Mouse (Mus musculus) embryonic facial prominence, embryonic 14.5 days (tissue): ENCODE measurements around the gene Bloc1s1. TPM values are rescaled to one million over a fixed set of nuclear protein-coding genes. Genes with fewer than 3 reads are reported as not detected.

ENCODE experiments used
- ATAC-seq: fragments of 200-750 bp; cut with Nextera tagmentation; 2 replicates; pipeline ENCODE4 v1.8.0; 2017; ENCODE audit warnings: low read depth, moderate number of reproducible peaks, moderate TSS enrichment
- DNase-seq: peaks from one replicate; pipeline ENCODE4 v3.0.0-alpha.2; 2015; ENCODE audit warnings: low spot score
- H3K27ac ChIP-seq: fragments of 300-500 bp; sonication (generic); replicated peaks from 2 replicates; pipeline ENCODE4 v1.5.1; 2014; ENCODE audit warnings: low read depth, mild to moderate bottlenecking, low read length, moderate library complexity
- H3K27me3 ChIP-seq: fragments of 300-500 bp; sonication (generic); replicated peaks from 2 replicates; pipeline ENCODE4 v1.6.1; 2014; ENCODE audit warnings: low read length; ENCODE audit not compliant: control insufficient read depth, insufficient read depth
- H3K36me3 ChIP-seq: fragments of 300-500 bp; sonication (generic); 2 replicates; pipeline ENCODE4 v1.6.1; 2014; ENCODE audit warnings: low read length, mixed read lengths; ENCODE audit not compliant: control insufficient read depth, insufficient read depth
- H3K4me1 ChIP-seq: fragments of 300-500 bp; sonication (generic); 2 replicates; pipeline ENCODE4 v1.6.1; 2014; ENCODE audit warnings: antibody characterized with exemption, low read length; ENCODE audit not compliant: control insufficient read depth, insufficient read depth
- H3K4me2 ChIP-seq: fragments of 300-500 bp; sonication (generic); 2 replicates; pipeline ENCODE4 v1.6.1; 2014; ENCODE audit warnings: low read depth, mild to moderate bottlenecking, low read length, moderate library complexity, mixed read lengths
- H3K4me3 ChIP-seq: fragments of 300-500 bp; sonication (generic); 2 replicates; pipeline ENCODE4 v1.5.1; 2014; ENCODE audit warnings: low read depth, mild to moderate bottlenecking, low read length
- H3K9ac ChIP-seq: fragments of 300-500 bp; sonication (generic); 2 replicates; pipeline ENCODE4 v1.6.1; 2014; ENCODE audit warnings: low read depth, mild to moderate bottlenecking, low read length, moderate library complexity, mixed read lengths
- H3K9me3 ChIP-seq: fragments of 300-500 bp; sonication (generic); 2 replicates; pipeline ENCODE4 v1.6.1; 2016; ENCODE audit warnings: low read length; ENCODE audit not compliant: control insufficient read depth
- WGBS: fragments of 180-500 bp; shearing (Covaris S2); extraction: QIAGEN DNeasy Blood & Tissue Kit; methylation state at CpG from one replicate; pipeline ENCODE4 v1.1.7; 2014; 5-methylcytosine and 5-hydroxymethylcytosine counted together
- polyA plus RNA-seq: library from polyadenylated mRNA; unstranded; fragments of >200 nt; fragmentation: Nextera tagmentation; extraction: Ambion mirVana; gene quantifications from 2 replicates; pipeline ENCODE4 v1.2.1, GENCODE M21; 2014

The Bloc1s1 gene
- polyA plus RNA-seq, 1 experiment from 2014 or later = 242 TPM

DNA sequence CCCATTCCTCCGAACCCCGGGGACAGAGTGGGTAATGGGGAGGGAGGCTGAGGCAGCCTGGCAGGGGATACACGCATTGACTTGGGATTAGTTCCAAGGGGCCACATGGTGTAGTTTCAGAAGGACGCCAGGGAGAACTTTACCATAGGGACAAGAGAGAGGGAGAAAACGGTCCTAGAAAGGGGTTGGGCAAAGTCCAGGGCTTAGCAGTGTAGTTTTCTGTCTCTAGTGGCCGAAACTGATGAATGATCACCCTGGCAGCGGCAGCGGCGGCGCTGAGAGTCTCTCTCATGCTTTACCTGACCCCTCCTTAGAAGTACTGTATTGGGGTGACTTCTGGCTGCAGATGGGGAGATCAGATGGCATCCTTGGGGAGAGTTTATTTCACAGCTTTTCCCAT is 34.5 kb upstream of the Bloc1s1 start:
- Histone ChIP-seq H3K9ac (no peak overlapping the region), H3K27ac (no peak overlapping the region), H3K27me3 (no peaks in the 10 kb centered on the region), H3K36me3 (no peaks in the 10 kb centered on the region), H3K4me3 (no peak overlapping the region), H3K9me3 (no peaks in the 10 kb centered on the region), H3K4me1 (no peaks in the 10 kb centered on the region), H3K4me2 (no peak overlapping the region)
- WGBS = 76% methylated on average over 10 of the region's 10 CpGs
- DNase-seq = no peak
- ATAC-seq = no peak

DNA sequence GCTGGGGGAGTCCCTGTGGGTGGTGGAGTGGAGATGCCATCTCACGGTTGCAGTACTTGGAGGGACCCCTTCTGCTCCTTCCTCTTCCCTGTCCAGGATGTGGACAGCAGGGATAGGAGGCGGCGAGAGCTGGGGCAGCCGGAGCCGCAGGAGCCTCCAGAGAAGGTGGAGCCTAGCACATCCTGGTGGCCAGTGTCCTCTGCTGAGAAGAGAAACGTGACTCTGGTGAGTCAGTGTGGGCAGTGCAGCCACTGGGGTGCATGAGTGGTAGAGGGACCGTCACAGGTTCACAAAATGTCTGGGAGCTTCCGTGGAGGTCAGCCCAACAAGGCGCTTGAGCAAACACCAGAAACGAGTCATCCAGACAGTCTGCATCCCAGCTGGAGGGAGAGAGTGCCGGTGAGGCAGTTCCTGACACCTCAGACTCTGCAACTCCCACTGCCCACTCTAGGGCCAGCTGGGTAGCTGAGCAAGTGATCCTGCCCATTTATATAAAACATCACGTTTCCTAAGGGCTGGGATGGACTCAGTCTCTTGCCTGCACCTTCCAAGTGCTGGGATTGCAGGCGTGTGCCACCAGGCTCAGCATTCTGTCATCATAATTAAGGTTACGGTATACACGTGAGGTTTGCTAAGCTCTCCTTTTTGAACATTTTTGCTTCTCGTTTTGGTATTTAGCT is 26.5 kb upstream of the Bloc1s1 start:
- no peak for ATAC-seq
- H3K27me3 ChIP-seq = no peaks in the 10 kb centered on the region
- DNase-seq = no peak
- 64% methylated on average over 16 of the region's 16 CpGs for WGBS
- H3K27ac ChIP-seq = no peak overlapping the region
- H3K9ac ChIP-seq = no peak overlapping the region
- H3K36me3 ChIP-seq = no peaks in the 10 kb centered on the region
- H3K4me2 ChIP-seq = no peak overlapping the region
- H3K9me3 ChIP-seq = no peaks in the 10 kb centered on the region
- no peaks in the 10 kb centered on the region for H3K4me1 ChIP-seq
- H3K4me3 ChIP-seq = no peak overlapping the region

DNA sequence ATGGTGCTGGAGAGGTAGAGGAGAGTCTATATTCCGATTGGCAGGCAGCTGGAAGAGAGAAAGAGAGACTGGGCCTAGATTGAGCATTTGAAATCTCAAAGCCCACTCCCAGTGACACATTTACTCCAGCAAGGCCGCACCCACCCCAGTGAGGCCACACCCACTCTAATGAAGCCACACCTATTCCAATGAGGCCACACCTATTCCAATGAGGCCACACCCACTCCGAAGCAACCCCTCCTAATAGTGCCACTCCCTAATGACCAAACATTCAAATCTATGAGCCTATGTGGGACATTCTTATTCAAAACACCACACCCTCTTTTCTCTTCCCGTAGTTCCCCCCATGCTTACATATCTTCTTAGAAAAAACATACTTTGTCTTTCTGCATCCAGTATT is 23.7 kb upstream of the Bloc1s1 start:
- Histone ChIP-seq H3K27ac (no peak overlapping the region), H3K4me3 (no peak overlapping the region), H3K4me1 (no peaks in the 10 kb centered on the region), H3K9me3 (no peaks in the 10 kb centered on the region), H3K9ac (no peak overlapping the region), H3K27me3 (no peaks in the 10 kb centered on the region), H3K36me3 (no peaks in the 10 kb centered on the region), H3K4me2 (no peak overlapping the region)
- DNase-seq (no peak), ATAC-seq (no peak)
- WGBS = 83% methylated on average over 4 of the region's 4 CpGs

DNA sequence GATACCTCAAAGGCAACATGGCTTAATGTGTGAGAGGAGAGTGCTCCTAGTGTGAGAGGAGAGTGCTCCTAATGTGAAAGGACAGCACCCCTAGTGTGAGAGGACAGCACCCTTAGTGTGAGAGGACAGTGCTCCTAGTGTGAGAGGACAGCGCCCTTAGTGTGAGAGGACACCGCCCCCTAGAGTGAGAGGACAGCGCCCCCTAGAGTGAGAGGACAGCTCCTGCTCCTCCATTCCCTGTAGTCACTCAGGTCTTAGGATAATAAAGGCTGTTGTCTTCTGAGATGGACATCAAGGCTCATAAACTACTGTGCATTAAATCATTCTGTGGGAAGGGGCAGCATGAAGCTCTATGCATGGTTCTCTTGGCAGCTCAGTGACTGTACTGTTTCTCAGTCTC is 21.8 kb upstream of the Bloc1s1 start:
- ATAC-seq = no peak
- Histone ChIP-seq H3K9me3 (no peaks in the 10 kb centered on the region), H3K27me3 (no peaks in the 10 kb centered on the region), H3K4me2 (no peak overlapping the region), H3K9ac (no peak overlapping the region), H3K36me3 (no peaks in the 10 kb centered on the region), H3K4me3 (no peak overlapping the region), H3K27ac (no peak overlapping the region), H3K4me1 (no peaks in the 10 kb centered on the region)
- 17% methylated on average over 2 of the region's 3 CpGs for WGBS
- DNase-seq = no peak

DNA sequence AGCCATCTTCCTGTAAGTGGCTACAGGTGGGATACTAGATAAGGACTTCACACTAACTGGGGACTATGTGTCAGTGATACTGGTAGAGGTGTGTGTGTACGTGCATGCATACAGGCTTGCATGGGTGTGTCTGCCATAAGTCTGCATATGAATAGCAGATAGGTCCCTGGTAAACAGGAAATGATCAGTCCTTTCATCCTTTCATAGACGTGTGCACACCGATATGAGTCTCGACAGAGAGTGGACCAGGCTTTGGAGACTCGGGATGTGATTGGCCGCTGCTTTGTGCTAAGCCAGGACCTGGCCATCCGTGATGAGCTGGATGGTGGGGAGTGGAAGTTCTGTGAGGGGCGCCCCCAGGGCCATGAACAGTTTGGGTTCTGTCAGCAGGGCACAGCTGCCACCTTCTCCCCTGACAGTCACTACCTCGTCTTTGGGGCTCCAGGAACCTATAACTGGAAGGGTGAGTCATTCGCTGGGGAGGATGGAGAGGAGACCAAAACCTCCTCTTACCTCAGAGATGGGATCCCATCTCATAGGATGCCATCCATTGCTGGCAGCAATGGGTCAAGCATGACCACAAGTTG is 16.7 kb upstream of the Bloc1s1 start:
- no peak for DNase-seq
- WGBS = 76% methylated on average over 10 of the region's 10 CpGs

DNA sequence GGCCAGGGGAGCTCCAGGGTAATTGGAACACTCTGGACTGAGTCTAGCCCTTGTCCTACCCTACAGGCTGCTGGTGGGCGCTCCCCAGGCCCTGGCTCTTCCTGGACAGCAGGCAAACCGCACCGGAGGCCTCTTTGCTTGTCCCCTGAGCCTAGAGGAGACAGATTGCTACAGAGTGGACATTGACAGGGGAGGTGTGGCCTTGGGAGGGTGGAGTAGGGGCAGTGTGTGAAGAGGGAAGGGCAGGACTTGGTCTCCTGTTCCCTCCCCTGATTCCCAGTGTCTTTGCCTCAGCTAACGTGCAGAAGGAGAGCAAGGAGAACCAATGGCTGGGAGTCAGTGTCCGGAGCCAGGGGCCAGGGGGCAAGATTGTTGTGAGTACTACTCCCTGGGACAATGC is 15.1 kb upstream of the Bloc1s1 start:
- 62% methylated on average over 5 of the region's 5 CpGs for WGBS
- peaks cover 1% of the 10 kb centered on the region; the same call in 1 of the 2 replicates for H3K4me1 ChIP-seq
- no peaks in the 10 kb centered on the region for H3K36me3 ChIP-seq
- no peaks in the 10 kb centered on the region for H3K9me3 ChIP-seq
- no peak; the same call in 1 of the 2 replicates for ATAC-seq
- DNase-seq = no peak
- H3K4me2 ChIP-seq = no peak overlapping the region
- H3K4me3 ChIP-seq = no peak overlapping the region
- H3K27me3 ChIP-seq = peaks cover 14% of the 10 kb centered on the region
- no peak overlapping the region for H3K9ac ChIP-seq
- H3K27ac ChIP-seq = no peak overlapping the region

More for the DNA sequence above, 16.7 kb upstream of the Bloc1s1 start:
- Histone ChIP-seq H3K36me3 (no peaks in the 10 kb centered on the region), H3K9ac (no peak overlapping the region), H3K4me1 (no peaks in the 10 kb centered on the region), H3K9me3 (no peaks in the 10 kb centered on the region), H3K27ac (no peak overlapping the region), H3K4me2 (no peak overlapping the region), H3K27me3 (no peaks in the 10 kb centered on the region; the same call in 1 of the 2 replicates), H3K4me3 (no peak overlapping the region)
- ATAC-seq = no peak

DNA sequence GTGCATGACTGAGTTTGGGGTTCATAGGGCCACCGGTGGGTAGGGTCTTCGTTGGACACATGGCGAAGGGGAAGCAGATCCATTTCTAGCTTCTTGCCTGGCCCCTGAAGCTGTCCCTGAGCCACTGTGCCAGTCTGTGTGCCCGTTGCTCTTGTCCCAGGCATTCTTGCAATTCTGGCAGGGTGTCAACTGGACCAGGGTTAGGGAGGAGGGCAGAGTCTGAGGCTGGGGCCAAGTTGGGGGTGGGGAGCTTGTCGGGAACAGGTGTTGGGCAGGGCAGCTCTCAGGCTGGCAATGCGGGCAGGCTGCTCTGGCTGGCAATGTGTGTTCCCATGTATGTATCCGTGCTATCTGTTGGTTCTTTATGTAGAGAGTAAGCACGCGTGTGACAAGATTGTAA is 14.6 kb upstream of the Bloc1s1 start:
- no peak overlapping the region for H3K4me2 ChIP-seq
- ATAC-seq = no peak
- H3K27me3 ChIP-seq = peaks cover 19% of the 10 kb centered on the region
- no peak overlapping the region for H3K9ac ChIP-seq
- WGBS = 81% methylated on average over 9 of the region's 9 CpGs
- no peaks in the 10 kb centered on the region for H3K36me3 ChIP-seq
- DNase-seq = no peak
- H3K27ac ChIP-seq = no peak overlapping the region
- peaks cover 3% of the 10 kb centered on the region; the same call in 1 of the 2 replicates for H3K4me1 ChIP-seq
- H3K9me3 ChIP-seq = no peaks in the 10 kb centered on the region
- H3K4me3 ChIP-seq = no peak overlapping the region

DNA sequence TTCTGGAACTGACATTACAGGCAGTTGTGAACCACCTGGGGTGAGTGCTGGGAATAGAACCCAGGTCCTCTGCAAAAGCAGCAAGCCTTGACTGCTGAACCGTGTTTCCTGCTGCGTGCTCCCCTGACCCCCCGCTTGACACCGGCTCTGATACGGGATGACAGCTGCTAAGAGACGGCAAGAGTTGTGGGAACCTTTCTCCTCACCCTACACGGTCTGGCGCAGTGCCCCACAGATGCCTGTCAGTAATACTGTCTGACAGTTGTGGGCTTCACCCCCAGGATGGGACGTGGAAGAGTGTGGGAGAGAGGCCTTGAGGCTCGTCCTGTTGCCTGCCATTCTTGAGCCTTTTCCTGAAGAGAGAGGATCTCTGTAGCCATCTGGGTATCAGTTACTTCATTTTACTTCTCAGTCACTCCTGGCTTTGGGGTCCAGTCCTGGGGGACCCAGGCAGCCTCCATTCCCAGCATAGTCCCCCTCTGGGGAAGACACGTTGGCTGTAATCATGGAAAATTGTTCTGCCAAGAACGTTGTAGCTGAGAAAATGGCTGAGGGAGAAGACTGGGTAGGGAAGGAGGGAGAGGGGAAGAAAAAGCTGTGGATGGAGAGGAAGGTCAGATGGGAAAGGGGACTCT is 14.0 kb upstream of the Bloc1s1 start:
- ATAC-seq (peak; percentile 38; the same call in 1 of the 2 replicates), DNase-seq (peak; percentile 55)
- H3K4me3 ChIP-seq = no peak overlapping the region
- WGBS = 65% methylated on average over 12 of the region's 12 CpGs
- peaks cover 3% of the 10 kb centered on the region; the same call in 1 of the 2 replicates for H3K4me1 ChIP-seq
- H3K36me3 ChIP-seq = no peaks in the 10 kb centered on the region
- H3K27ac ChIP-seq = no peak overlapping the region
- no peak overlapping the region for H3K9ac ChIP-seq
- H3K4me2 ChIP-seq = no peak overlapping the region
- H3K9me3 ChIP-seq = no peaks in the 10 kb centered on the region
- peaks cover 25% of the 10 kb centered on the region for H3K27me3 ChIP-seq
